Mouse (Mus musculus): ENCODE measurements around the gene Jmjd1c. TPM values are rescaled to one million over a fixed set of nuclear protein-coding genes. Genes with fewer than 3 reads are reported as not detected.

The Jmjd1c gene
- total RNA-seq, 2 experiments from 2014 or later, result 75.9 to 85.6 TPM

DNA sequence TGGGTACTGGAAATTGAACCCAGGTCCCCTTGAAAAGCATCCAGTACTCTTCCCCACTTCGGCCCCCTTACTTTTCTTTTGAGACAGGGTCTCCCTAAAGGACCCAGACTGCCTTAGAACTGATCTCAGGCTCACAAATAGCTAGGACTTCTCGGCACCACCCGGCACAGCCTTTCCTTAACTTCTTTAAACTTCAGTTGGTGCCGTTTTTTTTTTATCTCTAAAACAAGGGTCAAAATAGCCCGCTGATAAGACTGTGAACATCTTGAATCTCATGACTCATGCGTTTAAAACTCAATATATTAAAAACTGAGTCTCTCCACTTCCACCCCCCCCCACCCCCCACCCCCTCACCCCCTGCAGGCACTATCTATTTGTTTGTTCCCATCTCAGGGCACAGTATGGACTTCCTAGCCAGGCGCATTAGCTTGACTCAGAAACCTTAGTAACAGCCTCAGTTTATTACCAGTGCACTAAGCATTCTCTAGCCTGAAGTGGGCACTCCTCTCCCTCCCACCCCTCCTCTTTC lies 200.1 kb downstream of the Jmjd1c start:
- DNase-seq (ENCODE audit: low spot score in 2 of 2), result no peak

DNA sequence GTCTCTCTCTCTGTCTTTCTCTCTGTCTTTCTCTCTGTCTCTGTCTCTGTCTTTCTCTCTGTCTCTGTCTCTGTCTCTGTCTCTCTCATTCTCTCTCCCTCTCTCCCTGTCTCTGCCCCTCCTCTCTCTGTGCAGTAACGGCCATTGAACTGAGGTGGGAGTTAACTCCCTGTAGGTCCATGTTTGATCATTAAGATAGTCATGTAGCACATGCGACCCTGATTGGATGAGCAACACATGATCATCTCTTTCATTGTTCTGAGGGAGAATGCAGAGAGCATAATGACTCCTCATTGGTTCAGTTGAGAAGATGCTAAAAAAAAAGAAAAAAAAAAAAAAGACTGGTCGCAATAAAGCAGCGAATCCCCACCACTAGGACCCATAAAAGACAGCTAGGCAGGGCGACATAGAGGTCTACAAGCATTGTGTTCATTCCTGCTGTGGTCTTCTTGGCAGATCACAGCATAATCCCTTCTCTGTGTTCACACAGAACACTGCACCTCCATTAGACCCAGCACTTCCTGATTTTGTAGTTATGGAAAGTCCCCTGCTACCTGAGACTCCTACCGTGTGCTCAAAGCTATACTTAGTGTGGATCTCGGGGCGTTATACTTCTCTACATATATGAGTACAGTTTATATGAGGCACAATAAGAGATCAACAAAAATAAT lies 200.7 kb downstream of the Jmjd1c start:
- DNase-seq (ENCODE audit: low spot score in 2 of 2), result no peak

DNA sequence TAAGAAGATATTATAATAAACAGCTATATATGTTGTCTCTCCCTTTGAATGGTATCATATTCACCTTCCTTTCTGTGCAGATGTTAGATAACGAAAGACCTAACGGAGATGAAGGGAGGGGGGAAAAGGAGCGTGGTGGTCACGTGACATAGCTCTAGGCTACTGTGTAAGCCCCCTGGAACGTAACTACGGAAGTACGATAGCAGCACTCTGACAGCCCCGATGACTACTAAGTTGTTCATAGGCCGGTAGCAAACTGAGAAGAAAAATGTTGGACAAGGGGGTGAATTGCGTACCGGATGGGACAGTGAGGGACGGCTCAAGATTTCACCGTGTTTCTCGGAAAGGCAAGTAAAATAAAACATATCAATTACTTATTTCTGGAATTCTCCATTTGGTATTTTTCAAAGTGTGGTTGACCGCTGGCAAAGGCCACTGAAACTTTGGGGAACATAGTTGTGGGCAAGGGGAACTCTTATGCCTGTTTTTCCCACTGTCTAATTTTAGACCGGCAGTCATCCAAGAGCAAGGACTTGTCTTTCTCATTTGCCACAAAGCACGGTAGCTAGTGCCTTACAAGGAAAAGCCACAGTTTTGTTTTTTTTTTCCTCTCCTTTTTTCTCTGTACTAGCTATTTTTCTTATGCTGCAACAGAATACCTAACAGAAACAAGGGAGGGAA lies 201.4 kb downstream of the Jmjd1c start:
- DNase-seq (ENCODE audit: low spot score in 2 of 2), result no peak

DNA sequence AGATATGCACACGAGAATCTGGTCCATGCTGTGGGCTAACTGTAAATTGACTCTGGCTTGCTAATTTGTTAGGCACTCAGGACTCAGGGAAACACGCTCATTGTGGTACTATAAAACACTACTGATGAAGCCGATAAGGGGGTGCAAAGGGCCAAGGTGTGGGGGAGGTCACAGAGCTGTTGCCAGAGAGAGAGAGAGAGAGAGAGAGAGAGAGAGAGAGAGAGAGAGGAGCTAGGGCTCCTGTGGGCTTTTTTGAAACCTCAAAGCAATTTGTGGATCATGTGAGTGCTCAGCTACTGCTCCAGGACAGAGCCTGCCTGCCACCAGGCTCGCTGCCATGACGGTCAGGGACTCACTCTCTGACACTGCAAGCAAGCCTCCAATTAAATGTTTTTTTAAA lies 202.9 kb downstream of the Jmjd1c start:
- no peak for DNase-seq (ENCODE audit: low spot score in 2 of 2)

DNA sequence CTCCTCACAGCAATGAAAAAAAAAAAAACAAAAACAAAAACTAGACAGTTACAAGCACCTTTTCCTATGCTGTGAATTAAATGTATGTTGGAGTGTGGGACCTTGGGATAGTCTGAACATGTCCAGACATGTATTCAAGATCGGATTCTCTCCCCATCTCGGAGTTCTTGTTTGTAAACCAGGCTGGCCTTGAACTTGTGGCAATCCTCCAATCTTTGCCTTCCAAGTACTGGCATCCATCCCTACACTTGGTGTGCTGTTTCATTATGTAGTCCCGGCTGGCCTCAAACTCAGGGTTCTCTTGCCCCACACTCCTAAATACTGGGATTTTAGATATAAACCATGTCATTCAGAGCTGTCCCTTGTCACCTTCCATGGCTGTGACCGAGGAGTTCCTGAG lies 203.4 kb downstream of the Jmjd1c start:
- no peak for DNase-seq (ENCODE audit: low spot score in 2 of 2)

DNA sequence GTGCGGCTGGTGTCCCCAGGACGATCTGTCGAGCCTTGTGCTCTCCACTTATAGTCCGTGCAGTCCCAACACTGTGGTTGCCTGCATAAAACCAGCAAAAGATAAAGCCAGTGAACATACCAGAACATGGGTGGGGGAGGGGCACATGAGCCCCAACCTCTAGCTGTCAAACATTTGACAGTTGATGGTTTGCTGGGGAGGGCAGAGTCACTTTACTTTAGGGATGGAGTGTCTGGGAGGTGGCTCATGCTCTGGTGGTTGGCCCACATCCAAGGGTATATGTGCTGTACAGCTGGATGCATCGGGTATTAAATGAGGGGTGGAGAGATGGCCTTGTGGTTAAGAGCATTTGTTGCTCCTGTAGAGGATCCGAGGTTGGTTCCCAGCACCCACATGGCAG lies 205.1 kb downstream of the Jmjd1c start:
- DNase-seq (ENCODE audit: low spot score in 2 of 2), result no peak

DNA sequence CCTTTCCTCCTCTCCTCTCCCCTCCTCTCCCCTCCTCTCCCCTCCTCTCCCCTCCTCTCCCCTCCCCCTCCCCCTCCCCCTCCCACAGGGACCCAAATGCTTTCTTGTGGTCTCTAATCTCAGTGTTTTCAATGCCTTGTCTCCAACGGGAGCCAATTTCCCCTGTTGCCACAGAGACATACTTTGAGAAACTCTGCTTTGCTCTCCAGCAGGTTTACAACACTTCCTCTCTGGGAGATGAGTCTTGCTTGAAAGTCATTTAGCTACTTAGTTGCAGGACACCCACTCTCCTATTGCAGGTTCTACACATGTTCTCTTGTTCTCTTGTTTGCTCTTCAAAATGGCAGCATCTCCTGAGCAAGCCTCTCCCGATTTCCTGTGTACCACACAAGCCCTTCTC lies 206.4 kb downstream of the Jmjd1c start:
- no peak for DNase-seq (ENCODE audit: low spot score in 2 of 2)

Other genes starting within 250 kb of the Jmjd1c start
- gene Reep3, start 820 bp downstream of the Jmjd1c start, total RNA-seq (2021), result 10 to 100 TPM; 16.6 to 17.1 TPM
- 10 to 100 TPM; 18.6 to 19.0 TPM for gene Nrbf2, start 189.2 kb downstream of the Jmjd1c start, total RNA-seq (2021)

Measured in left cerebral cortex, adult 18-20 months (tissue).